ENCODE assay signal across 10 mouse cellular contexts in genomic region chr15:31627277-31628154, GRCm38 (mm10). TPM values are rescaled to one million over a fixed set of nuclear protein-coding genes. Genes with fewer than 3 reads are reported as not detected.
DNase-seq lines count a peak whose midpoint lies in the region; ATAC-seq and TF ChIP-seq lines count a peak whose summit lies in the region.
"Had no signal": no experiment of that assay in that cellular context is flagged by ENCODE, and none has a peak within 500 bp of the region (broad histone marks: within the 10 kb centered on the region; RNA-seq: fewer than 3 reads in every experiment).

No protein-coding gene starts in this region.

- TF ChIP-seq CTCF in kidney, adult 2 months (conservative IDR thresholded peaks at IDR 0.05; ENCODE audit: insufficient read depth, insufficient read length, low read depth, low read length): no peak

- no peaks in the 10 kb centered on the region for H3K27me3 ChIP-seq in kidney, embryonic 15.5 days
- no peaks in the 10 kb centered on the region for H3K27me3 ChIP-seq in kidney, adult 2 months (replicated peaks; ENCODE audit: control insufficient read depth, insufficient read depth, low read length)
- no peaks in the 10 kb centered on the region for H3K27me3 ChIP-seq in hindbrain, embryonic 13.5 days
- H3K27me3 ChIP-seq in midbrain, embryonic 13.5 days: no peaks in the 10 kb centered on the region

- H3K9me3 ChIP-seq in kidney, embryonic 15.5 days (replicated peaks): no peaks in the 10 kb centered on the region
- H3K9me3 ChIP-seq in hindbrain, embryonic 13.5 days: no peaks in the 10 kb centered on the region
- no peaks in the 10 kb centered on the region for H3K9me3 ChIP-seq in midbrain, embryonic 13.5 days

- no peak overlapping the region for H3K4me3 ChIP-seq in kidney, embryonic 15.5 days (replicated peaks)
- H3K4me3 ChIP-seq in kidney, adult 2 months (ENCODE audit: insufficient read depth, low read depth, low read length): no peak overlapping the region
- H3K4me3 ChIP-seq in hindbrain, embryonic 13.5 days: no peak overlapping the region
- H3K4me3 ChIP-seq in midbrain, embryonic 13.5 days (replicated peaks): no peak overlapping the region

- ATAC-seq in kidney, embryonic 15.5 days (replicated peaks; ENCODE audit: low FRiP score): no peak
- no peak for ATAC-seq in hindbrain, embryonic 13.5 days (ENCODE audit: low FRiP score)
- ATAC-seq in midbrain, embryonic 13.5 days: no peak

- peaks cover 22% of the 10 kb centered on the region for H3K4me1 ChIP-seq in kidney, embryonic 15.5 days
- H3K4me1 ChIP-seq in kidney, adult 2 months (ENCODE audit: control insufficient read depth, insufficient read depth, low read length): no peaks in the 10 kb centered on the region
- H3K4me1 ChIP-seq in hindbrain, embryonic 13.5 days (replicated peaks): peaks cover 22% of the 10 kb centered on the region
- H3K4me1 ChIP-seq in midbrain, embryonic 13.5 days (replicated peaks): 0 out of 2 replicates have a peak, but pooled peaks cover 4% of the 10 kb centered on the region

- no peak overlapping the region for H3K4me2 ChIP-seq in kidney, embryonic 15.5 days
- H3K4me2 ChIP-seq in hindbrain, embryonic 13.5 days: no peak overlapping the region
- no peak overlapping the region for H3K4me2 ChIP-seq in midbrain, embryonic 13.5 days (replicated peaks)

- no peak for TF ChIP-seq POLR2A in kidney, adult 2 months (IDR thresholded peaks at IDR 0.05; ENCODE audit: low read depth, low read length)

- 35% methylated on average over 12 of the region's 12 CpGs for WGBS in kidney, embryonic 15.5 days
- 55% methylated on average over 12 of the region's 12 CpGs for WGBS in kidney, adult 2 months
- 43% methylated on average over 12 of the region's 12 CpGs for WGBS in hindbrain, embryonic 13.5 days
- 62% methylated on average over 12 of the region's 12 CpGs for WGBS in midbrain, embryonic 13.5 days

- no peak for DNase-seq in kidney, adult 2 months
- DNase-seq in embryo, embryonic 10 days (ENCODE audit: low spot score): peak; percentile 14
- no peak for DNase-seq in right cerebral cortex, postnatal 25 days
- DNase-seq in cerebellum, postnatal 25 days: no peak
- DNase-seq in right cerebral cortex, adult 2 months (ENCODE audit: low spot score in 2 of 2): no peak
- DNase-seq: adrenal gland, adult 8-10 months; thymus, adult 18-20 months had no signal

- H3K9ac ChIP-seq in kidney, embryonic 15.5 days: no peak overlapping the region
- H3K9ac ChIP-seq in hindbrain, embryonic 13.5 days: no peak overlapping the region
- H3K9ac ChIP-seq in midbrain, embryonic 13.5 days (replicated peaks): no peak overlapping the region

- 0 out of 2 replicates have a peak, but pooled peaks cover 4% of the 10 kb centered on the region for H3K36me3 ChIP-seq in kidney, embryonic 15.5 days
- no peaks in the 10 kb centered on the region for H3K36me3 ChIP-seq in kidney, adult 2 months (ENCODE audit: control insufficient read depth, insufficient read depth, low read length)
- H3K36me3 ChIP-seq in hindbrain, embryonic 13.5 days: peaks cover 6% of the 10 kb centered on the region; the same call in 1 of the 2 replicates
- peaks cover 12% of the 10 kb centered on the region for H3K36me3 ChIP-seq in midbrain, embryonic 13.5 days

- H3K27ac ChIP-seq in kidney, embryonic 15.5 days: peak overlapping the region; percentile 61; the same call in 1 of the 2 replicates
- H3K27ac ChIP-seq in kidney, adult 2 months (ENCODE audit: insufficient read depth, low read depth, low read length): no peak overlapping the region
- peak overlapping the region; percentile 67 for H3K27ac ChIP-seq in hindbrain, embryonic 13.5 days
- H3K27ac ChIP-seq in midbrain, embryonic 13.5 days: peak overlapping the region; percentile 49

RNA-seq across cellular contexts. Expression of gene Fam173b, which starts 25.9 kb away (rescaled TPM):
- 13.4 and 13.9 TPM in 2 replicates for polyA plus RNA-seq in kidney, embryonic 15.5 days (2015; fragmentation: Nextera tagmentation; extraction: Ambion mirVana)
- polyA plus RNA-seq in kidney, adult 2 months (2012; rRNA removed): 10.8 and 13.6 TPM in 2 replicates
- 11.2 and 11.5 TPM in 2 replicates for polyA plus RNA-seq in hindbrain, embryonic 13.5 days (2015; fragmentation: Nextera tagmentation; extraction: Ambion mirVana)
- 11.0 and 11.6 TPM in 2 replicates for polyA plus RNA-seq in midbrain, embryonic 13.5 days (2015; fragmentation: Nextera tagmentation; extraction: Ambion mirVana)

RNA-seq across cellular contexts. Expression of gene Cct5, which starts 25.9 kb away (rescaled TPM):
- polyA plus RNA-seq in kidney, embryonic 15.5 days (2015; fragmentation: Nextera tagmentation; extraction: Ambion mirVana): 560 and 580 TPM in 2 replicates
- polyA plus RNA-seq in kidney, adult 2 months (2012; rRNA removed): 87.3 and 102 TPM in 2 replicates
- 509 and 525 TPM in 2 replicates for polyA plus RNA-seq in hindbrain, embryonic 13.5 days (2015; fragmentation: Nextera tagmentation; extraction: Ambion mirVana)
- polyA plus RNA-seq in midbrain, embryonic 13.5 days (2015; fragmentation: Nextera tagmentation; extraction: Ambion mirVana): 540 and 561 TPM in 2 replicates
